Mouse (Mus musculus) kidney, embryonic 16.5 days (tissue): ENCODE data around the gene Scgb1b30. TPM values are rescaled to one million over a fixed set of nuclear protein-coding genes. Genes with fewer than 3 reads are reported as not detected.

Experiments used
- polyA plus RNA-seq: library from polyadenylated mRNA; unstranded; fragments of >200 nt; fragmentation: Nextera tagmentation; extraction: Ambion mirVana; gene quantifications from 2 replicates; pipeline ENCODE4 v1.2.1, GENCODE M21; 2015

Scgb1b30 gene
- polyA plus RNA-seq, 1 experiment from 2014 or later: not detected

Other genes with a start within 250 kb of the Scgb1b30 start
- not detected in 2 replicates for gene Scgb2b26, start 150.4 kb upstream of the Scgb1b30 start, polyA plus RNA-seq
- gene Scgb2b27, start 81.5 kb upstream of the Scgb1b30 start, polyA plus RNA-seq: not detected in 2 replicates
- not detected in 2 replicates for gene Scgb1b27, start 73.9 kb upstream of the Scgb1b30 start, polyA plus RNA-seq
- 6.1 and 7.3 TPM in 2 replicates for gene Wtip, start 37.8 kb downstream of the Scgb1b30 start, polyA plus RNA-seq
- gene Uba2, start 74.2 kb downstream of the Scgb1b30 start, polyA plus RNA-seq: 212 and 216 TPM in 2 replicates
- gene Pdcd2l, start 101.2 kb downstream of the Scgb1b30 start, polyA plus RNA-seq: 70.4 and 77.0 TPM in 2 replicates
- gene Gpi1, start 134.9 kb downstream of the Scgb1b30 start, polyA plus RNA-seq: 424 and 436 TPM in 2 replicates
- gene Gm6096, start 155.6 kb downstream of the Scgb1b30 start, polyA plus RNA-seq: 0.45 and 0.51 TPM in 2 replicates
- gene 4931406P16Rik, start 218.1 kb downstream of the Scgb1b30 start, polyA plus RNA-seq: 32.3 and 44.1 TPM in 2 replicates